Mouse (Mus musculus) G1E (cell line): ENCODE data around the gene Traf6.

Experiments used
- CTCF ChIP-seq: IDR thresholded peaks from 2 replicates; pipeline ENCODE4 v1.5.1; 2012; ENCODE audit warnings: low read depth, low read length, inconsistent platforms, mixed read lengths
- GATA1 ChIP-seq: IDR thresholded peaks from 2 replicates; pipeline ENCODE4 v1.6.1; 2012; ENCODE audit warnings: borderline replicate concordance, low read length, inconsistent platforms, mixed read lengths
- GATA2 ChIP-seq: IDR thresholded peaks from 2 replicates; pipeline ENCODE4 v1.6.1; 2012; ENCODE audit warnings: low read depth, low read length, inconsistent platforms, borderline replicate concordance
- TAL1 ChIP-seq: conservative IDR thresholded peaks from 2 replicates; pipeline ENCODE4 v1.6.1; 2012; ENCODE audit warnings: low read depth, low read length, inconsistent platforms, mixed read lengths

DNA sequence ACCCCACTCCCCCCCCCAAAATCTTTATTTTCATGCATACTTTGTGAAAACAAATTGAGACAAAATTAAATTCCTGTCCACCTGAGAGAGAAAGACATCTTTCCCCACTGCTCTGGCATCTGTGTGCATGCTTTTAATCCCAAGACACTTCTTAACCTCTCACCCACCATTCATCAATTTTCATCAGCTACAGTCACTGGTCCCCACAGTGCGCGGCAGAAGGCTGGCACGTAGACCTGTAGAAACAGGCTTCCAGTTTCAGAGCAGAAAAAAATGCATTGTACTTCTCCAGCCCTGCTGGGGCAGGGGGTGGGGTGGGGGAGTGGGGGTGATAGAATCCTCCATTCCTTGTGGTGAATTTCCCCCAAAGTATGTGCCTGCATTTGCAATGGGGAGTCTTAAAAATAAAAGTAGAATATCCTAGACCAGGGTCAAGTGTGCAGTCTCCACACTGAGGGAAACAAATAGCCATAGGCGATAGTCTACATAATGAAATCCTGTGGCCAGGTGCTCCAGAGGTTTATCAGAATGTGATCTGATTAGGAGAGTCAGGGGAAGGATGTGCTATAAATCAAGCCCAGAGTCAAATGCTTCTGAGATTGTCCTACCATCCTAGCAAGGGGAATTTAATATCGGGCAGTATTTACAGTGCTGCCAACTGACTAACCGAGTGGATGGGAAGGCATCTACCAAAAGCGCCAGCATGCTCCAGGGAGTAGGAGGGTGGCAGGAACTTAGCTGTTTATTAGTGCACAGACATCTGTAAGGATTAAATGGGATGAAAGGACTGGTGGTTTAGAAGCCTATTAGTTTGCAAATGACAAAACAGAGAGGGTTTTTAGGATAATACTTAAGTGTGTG is 39.0 kb upstream of the Traf6 start:
- TF ChIP-seq CTCF, result no peak
- no peak for TF ChIP-seq GATA1
- no peak for TF ChIP-seq TAL1
- no peak for TF ChIP-seq GATA2
